ENCODE assay signal across 31 mouse cellular contexts in the genomic region with DNA sequence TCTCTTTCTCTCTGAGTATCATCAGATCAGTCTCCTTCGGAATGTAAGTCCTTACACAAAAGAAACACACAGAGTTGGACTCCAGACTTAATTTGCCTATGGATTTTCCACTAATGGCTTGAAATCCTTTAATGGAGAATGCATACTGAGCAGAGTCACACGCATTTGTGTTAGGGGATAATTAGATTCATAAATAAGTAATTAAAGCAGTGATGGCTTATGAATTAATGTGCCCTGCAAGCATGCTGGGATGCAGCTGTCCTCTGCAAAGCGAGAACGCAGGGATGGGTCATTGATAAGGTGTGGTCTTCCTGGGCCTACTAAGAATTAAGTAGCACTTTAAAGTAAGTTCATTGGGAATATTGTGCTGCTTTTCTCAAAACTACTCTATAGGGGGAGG.
DNase-seq lines count a peak whose midpoint lies in the region; ATAC-seq and TF ChIP-seq lines count a peak whose summit lies in the region.
"Had no signal": no experiment of that assay in that cellular context is flagged by ENCODE, and none has a peak within 500 bp of the region (broad histone marks: within the 10 kb centered on the region; RNA-seq: fewer than 3 reads in every experiment).

No protein-coding gene starts in this region.

- peak; percentile 46; the same call in 1 of the 2 replicates for ATAC-seq in forebrain, embryonic 12.5 days (ENCODE audit: low FRiP score)
- ATAC-seq in hindbrain, embryonic 12.5 days (ENCODE audit: low FRiP score), result peak; percentile 38; the same call in 1 of the 2 replicates
- ATAC-seq in hindbrain, embryonic 11.5 days (ENCODE audit: low FRiP score), result no peak
- peak; percentile 71 for ATAC-seq in midbrain, embryonic 13.5 days
- no peak for ATAC-seq in midbrain, embryonic 16.5 days
- ATAC-seq: activated CD4-positive, CD25-positive, alpha-beta regulatory T cell, adult 4 months; forebrain, embryonic 15.5 days; hindbrain, embryonic 16.5 days; inflammation-experienced regulatory T-cells, adult 6 months; intestine, embryonic 16.5 days had no signal

- H3K4me1 ChIP-seq in forebrain, embryonic 12.5 days, result no peaks in the 10 kb centered on the region
- no peaks in the 10 kb centered on the region for H3K4me1 ChIP-seq in forebrain, embryonic 10.5 days
- H3K4me1 ChIP-seq in hindbrain, embryonic 12.5 days, result no peaks in the 10 kb centered on the region
- H3K4me1 ChIP-seq in hindbrain, embryonic 11.5 days (replicated peaks; ENCODE audit: control insufficient read depth, insufficient read depth, low read length), result no peaks in the 10 kb centered on the region
- H3K4me1 ChIP-seq in midbrain, embryonic 13.5 days (replicated peaks), result 0 out of 2 replicates have a peak, but pooled peaks cover 5% of the 10 kb centered on the region
- no peaks in the 10 kb centered on the region for H3K4me1 ChIP-seq in midbrain, embryonic 16.5 days (ENCODE audit: control insufficient read depth, insufficient read depth, low read length)
- H3K4me1 ChIP-seq: embryonic facial prominence, embryonic 10.5 days; forebrain, embryonic 15.5 days; heart, embryonic 12.5 days; heart, embryonic 15.5 days had no signal

- no peaks in the 10 kb centered on the region for H3K27me3 ChIP-seq in forebrain, embryonic 12.5 days
- no peaks in the 10 kb centered on the region; the same call in 1 of the 2 replicates for H3K27me3 ChIP-seq in forebrain, embryonic 10.5 days (ENCODE audit: poor library complexity, severe bottlenecking)
- H3K27me3 ChIP-seq in hindbrain, embryonic 12.5 days, result no peaks in the 10 kb centered on the region
- H3K27me3 ChIP-seq in hindbrain, embryonic 11.5 days (ENCODE audit: control insufficient read depth, insufficient read depth, low read length), result no peaks in the 10 kb centered on the region
- H3K27me3 ChIP-seq in midbrain, embryonic 13.5 days, result no peaks in the 10 kb centered on the region
- no peaks in the 10 kb centered on the region for H3K27me3 ChIP-seq in midbrain, embryonic 16.5 days (ENCODE audit: control insufficient read depth, insufficient read depth, low read depth, low read length)
- H3K27me3 ChIP-seq: embryonic facial prominence, embryonic 13.5 days; forebrain, embryonic 15.5 days; heart, embryonic 12.5 days; heart, embryonic 15.5 days had no signal

- H3K9ac ChIP-seq in forebrain, embryonic 12.5 days, result no peak overlapping the region
- H3K9ac ChIP-seq in hindbrain, embryonic 12.5 days, result no peak overlapping the region
- no peak overlapping the region for H3K9ac ChIP-seq in hindbrain, embryonic 11.5 days (ENCODE audit: low read depth, low read length)
- H3K9ac ChIP-seq in midbrain, embryonic 13.5 days (replicated peaks), result no peak overlapping the region
- no peak overlapping the region for H3K9ac ChIP-seq in midbrain, embryonic 16.5 days (ENCODE audit: low read depth, low read length)
- H3K9ac ChIP-seq: embryonic facial prominence, embryonic 13.5 days; forebrain, embryonic 15.5 days; heart, embryonic 12.5 days; heart, embryonic 15.5 days had no signal

- H3K9me3 ChIP-seq in forebrain, embryonic 12.5 days, result peaks cover 5% of the 10 kb centered on the region; the same call in 1 of the 2 replicates
- peaks cover 6% of the 10 kb centered on the region; the same call in 1 of the 2 replicates for H3K9me3 ChIP-seq in forebrain, embryonic 10.5 days
- no peaks in the 10 kb centered on the region for H3K9me3 ChIP-seq in hindbrain, embryonic 12.5 days (replicated peaks)
- H3K9me3 ChIP-seq in hindbrain, embryonic 11.5 days (ENCODE audit: control insufficient read depth, low read length), result no peaks in the 10 kb centered on the region
- H3K9me3 ChIP-seq in midbrain, embryonic 13.5 days, result no peaks in the 10 kb centered on the region
- H3K9me3 ChIP-seq in midbrain, embryonic 16.5 days (replicated peaks; ENCODE audit: control insufficient read depth, low read length, poor library complexity, severe bottlenecking), result peaks cover 2% of the 10 kb centered on the region; the same call in 1 of the 2 replicates
- H3K9me3 ChIP-seq: embryonic facial prominence, embryonic 13.5 days; heart, embryonic 15.5 days had no signal

- TF ChIP-seq CTCF in brain, embryonic 14.5 days (IDR thresholded peaks at IDR 0.05; ENCODE audit: borderline replicate concordance, extremely low read depth, insufficient read depth, insufficient read length), result no peak

- TF ChIP-seq POLR2A in brain, embryonic 14.5 days (IDR thresholded peaks at IDR 0.05; ENCODE audit: borderline replicate concordance, extremely low read depth, insufficient read depth, insufficient read length, poor library complexity, severe bottlenecking), result no peak

- H3K36me3 ChIP-seq in forebrain, embryonic 12.5 days (replicated peaks), result no peaks in the 10 kb centered on the region
- no peaks in the 10 kb centered on the region for H3K36me3 ChIP-seq in forebrain, embryonic 10.5 days (replicated peaks)
- H3K36me3 ChIP-seq in hindbrain, embryonic 12.5 days, result no peaks in the 10 kb centered on the region
- H3K36me3 ChIP-seq in hindbrain, embryonic 11.5 days (ENCODE audit: control insufficient read depth, insufficient read depth, low read length), result no peaks in the 10 kb centered on the region
- no peaks in the 10 kb centered on the region for H3K36me3 ChIP-seq in midbrain, embryonic 13.5 days
- no peaks in the 10 kb centered on the region for H3K36me3 ChIP-seq in midbrain, embryonic 16.5 days (ENCODE audit: control insufficient read depth, insufficient read depth, low read length)
- H3K36me3 ChIP-seq: embryonic facial prominence, embryonic 10.5 days; embryonic facial prominence, embryonic 13.5 days; forebrain, embryonic 15.5 days; heart, embryonic 12.5 days; heart, embryonic 15.5 days had no signal

- no peak overlapping the region for H3K27ac ChIP-seq in forebrain, embryonic 12.5 days
- H3K27ac ChIP-seq in forebrain, embryonic 10.5 days, result no peak overlapping the region
- no peak overlapping the region for H3K27ac ChIP-seq in hindbrain, embryonic 12.5 days
- H3K27ac ChIP-seq in hindbrain, embryonic 11.5 days (ENCODE audit: low read depth, low read length), result no peak overlapping the region
- no peak overlapping the region; the same call in 1 of the 2 replicates for H3K27ac ChIP-seq in midbrain, embryonic 13.5 days
- H3K27ac ChIP-seq in midbrain, embryonic 16.5 days (ENCODE audit: low read length), result no peak overlapping the region
- H3K27ac ChIP-seq: embryonic facial prominence, embryonic 10.5 days; embryonic facial prominence, embryonic 13.5 days; forebrain, embryonic 15.5 days; gastrocnemius, adult 2 months; heart, embryonic 15.5 days had no signal

- no peak overlapping the region for H3K4me2 ChIP-seq in forebrain, embryonic 12.5 days
- H3K4me2 ChIP-seq in hindbrain, embryonic 12.5 days (replicated peaks), result no peak overlapping the region
- H3K4me2 ChIP-seq in hindbrain, embryonic 11.5 days (replicated peaks; ENCODE audit: low read depth, low read length), result no peak overlapping the region
- no peak overlapping the region for H3K4me2 ChIP-seq in midbrain, embryonic 13.5 days (replicated peaks)
- no peak overlapping the region for H3K4me2 ChIP-seq in midbrain, embryonic 16.5 days (ENCODE audit: low read length)
- H3K4me2 ChIP-seq: embryonic facial prominence, embryonic 13.5 days; forebrain, embryonic 15.5 days; heart, embryonic 12.5 days; heart, embryonic 15.5 days had no signal

- no peak for DNase-seq in forebrain, embryonic 10.5 days (ENCODE audit: extremely low spot score, low spot score)
- DNase-seq in hindbrain, embryonic 11.5 days (ENCODE audit: low spot score), result no peak
- peak; percentile 68 for DNase-seq in brain, embryonic 14.5 days (ENCODE audit: low read depth)
- DNase-seq in c-Kit-positive CD71-positive TER-119-positive erythroid progenitor cells, embryonic 14.5 days (ENCODE audit: low spot score), result no peak
- DNase-seq: adrenal gland, adult 8-10 months; adrenal gland, postnatal 25 days; cerebellum, adult 11 months; cerebellum, adult 2 months; cerebellum, postnatal 10 days; cerebellum, postnatal 36 days; embryo, embryonic 11 days; gastrocnemius, adult 2 months; gastrocnemius, postnatal 14 days; heart, adult 18-20 months; heart, postnatal 10 days; heart, postnatal 4 days; kidney, adult 18-20 months had no signal

- WGBS in forebrain, embryonic 12.5 days, result 33% methylated on average over 4 of the region's 4 CpGs
- 73% methylated on average over 4 of the region's 4 CpGs for WGBS in forebrain, embryonic 10.5 days
- 54% methylated on average over 4 of the region's 4 CpGs for WGBS in hindbrain, embryonic 12.5 days
- WGBS in hindbrain, embryonic 11.5 days, result 72% methylated on average over 4 of the region's 4 CpGs
- WGBS in midbrain, embryonic 13.5 days, result 34% methylated on average over 4 of the region's 4 CpGs
- WGBS in midbrain, embryonic 16.5 days, result 34% methylated on average over 4 of the region's 4 CpGs

- H3K4me3 ChIP-seq in forebrain, embryonic 12.5 days (replicated peaks), result no peak overlapping the region
- no peak overlapping the region for H3K4me3 ChIP-seq in forebrain, embryonic 10.5 days
- H3K4me3 ChIP-seq in hindbrain, embryonic 12.5 days, result no peak overlapping the region
- H3K4me3 ChIP-seq in hindbrain, embryonic 11.5 days (ENCODE audit: low read depth, low read length), result no peak overlapping the region
- no peak overlapping the region for H3K4me3 ChIP-seq in midbrain, embryonic 13.5 days (replicated peaks)
- H3K4me3 ChIP-seq in midbrain, embryonic 16.5 days (ENCODE audit: low read depth, low read length), result no peak overlapping the region
- H3K4me3 ChIP-seq: embryonic facial prominence, embryonic 10.5 days; embryonic facial prominence, embryonic 13.5 days; erythroblast, embryonic 14.5 days; forebrain, embryonic 15.5 days; gastrocnemius, adult 2 months; heart, embryonic 12.5 days; heart, embryonic 15.5 days had no signal

Comparison
In these comparisons a context has a peak if more than half of its experiments do, and no peak if none do; other contexts are left out.
1. ATAC-seq: peak in forebrain, embryonic 12.5 days (single experiment), hindbrain, embryonic 12.5 days (single experiment) and midbrain, embryonic 13.5 days (single experiment); none in hindbrain, embryonic 11.5 days (single experiment) and midbrain, embryonic 16.5 days (single experiment).